Mouse (Mus musculus) kidney, embryonic 16.5 days (tissue): Measurements from ENCODE around the gene Zscan10. TPM values are rescaled to one million over a fixed set of nuclear protein-coding genes. Genes with fewer than 3 reads are reported as not detected.

Experiments
- ATAC-seq: fragments of 200-750 bp; cut with Nextera tagmentation; 2 replicates; pipeline ENCODE4 v1.8.0; 2017; ENCODE audit warnings: moderate TSS enrichment; ENCODE audit not compliant: low FRiP score, low TSS enrichment
- H3K27ac ChIP-seq: fragments of 300-500 bp; sonication (generic); 2 replicates; pipeline ENCODE4 v1.5.1; 2014; ENCODE audit warnings: low read length
- H3K27me3 ChIP-seq: fragments of 300-500 bp; sonication (generic); 2 replicates; pipeline ENCODE4 v1.6.1; 2014; ENCODE audit warnings: low read length, control low read depth, mixed read lengths; ENCODE audit not compliant: insufficient read depth
- H3K36me3 ChIP-seq: fragments of 300-500 bp; sonication (generic); 2 replicates; pipeline ENCODE4 v1.6.1; 2014; ENCODE audit warnings: low read length, control low read depth, mixed read lengths; ENCODE audit not compliant: insufficient read depth
- H3K4me1 ChIP-seq: fragments of 300-500 bp; sonication (generic); 2 replicates; pipeline ENCODE4 v1.6.1; 2014; ENCODE audit warnings: low read length, control low read depth, mixed read lengths; ENCODE audit not compliant: insufficient read depth
- H3K4me2 ChIP-seq: fragments of 300-500 bp; sonication (generic); replicated peaks from 2 replicates; pipeline ENCODE4 v1.6.1; 2014; ENCODE audit warnings: low read depth, low read length
- H3K4me3 ChIP-seq: fragments of 300-500 bp; sonication (generic); 2 replicates; pipeline ENCODE4 v1.5.1; 2014; ENCODE audit warnings: mild to moderate bottlenecking, low read length
- H3K9ac ChIP-seq: fragments of 300-500 bp; sonication (generic); replicated peaks from 2 replicates; pipeline ENCODE4 v1.6.1; 2014; ENCODE audit warnings: low read length
- H3K9me3 ChIP-seq: fragments of 300-500 bp; sonication (generic); 2 replicates; pipeline ENCODE4 v1.6.1; 2016; ENCODE audit warnings: low read length, control low read depth
- WGBS: fragments of 180-500 bp; shearing (Covaris S2); extraction: QIAGEN DNeasy Blood & Tissue Kit; methylation state at CpG from one replicate; pipeline ENCODE4 v1.1.7; 2014; 5-methylcytosine and 5-hydroxymethylcytosine counted together
- polyA plus RNA-seq: library from polyadenylated mRNA; unstranded; fragments of >200 nt; fragmentation: Nextera tagmentation; extraction: Ambion mirVana; gene quantifications from 2 replicates; pipeline ENCODE4 v1.2.1, GENCODE M21; 2015

The Zscan10 gene
- polyA plus RNA-seq: 0.26 TPM in 1 of 2 replicates, not detected in the other

DNA sequence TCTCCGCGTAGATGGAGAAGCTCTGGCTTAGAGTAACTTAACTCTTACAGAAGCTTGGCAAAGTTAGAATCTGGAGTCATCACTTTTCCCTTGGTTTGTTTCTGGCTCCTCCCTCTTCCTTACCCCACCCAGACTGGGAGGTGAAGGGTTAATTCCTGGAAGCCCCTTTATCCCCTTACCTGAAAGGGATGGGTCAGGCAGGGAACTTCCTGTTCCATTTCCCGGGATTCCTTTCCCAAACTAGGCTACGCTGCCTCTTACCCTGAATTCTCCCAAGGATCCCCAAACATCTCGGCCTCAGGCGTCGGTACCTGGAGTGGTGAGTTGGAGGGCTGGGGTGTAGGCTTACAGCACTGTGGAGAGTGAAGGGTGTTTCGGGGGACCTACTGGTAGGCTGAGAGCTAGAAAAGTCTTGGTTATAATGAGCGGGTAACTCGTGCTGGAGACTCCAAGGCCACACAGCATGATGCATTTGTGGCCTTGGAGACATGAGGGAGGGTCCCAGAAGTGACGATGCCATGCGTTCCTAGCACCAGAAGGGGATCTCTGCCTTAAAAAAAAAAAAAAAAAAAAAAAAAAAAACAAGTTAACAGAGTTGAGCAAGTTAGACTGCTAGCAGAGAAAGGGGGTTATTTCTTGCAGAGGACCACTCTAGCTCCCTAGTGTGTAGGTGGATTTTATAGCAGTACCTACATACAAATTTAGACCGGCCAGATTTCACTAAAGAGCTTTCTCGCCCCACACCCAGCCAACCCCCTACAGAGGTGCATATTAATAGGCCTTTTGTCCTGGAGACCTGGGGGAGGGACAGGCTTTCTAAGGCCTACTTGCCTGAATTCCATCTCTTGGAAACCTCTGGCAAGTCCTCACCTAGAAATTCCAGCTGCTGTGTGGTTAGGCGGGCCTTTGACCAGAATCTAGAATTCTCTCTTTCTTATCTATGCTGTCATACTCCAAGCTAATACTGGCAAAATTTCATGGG, at the start of gene Zscan10:
Zscan10 (plus strand) TSS at position 216 of the 982 bp plus-strand sequence.
- Histone ChIP-seq H3K9me3 (no peaks in the 10 kb centered on the region), H3K9ac (no peak within 1 kb of the TSS; the same call in 1 of the 2 replicates), H3K27ac (peak within 1 kb of the TSS; percentile 91), H3K27me3 (no peaks in the 10 kb centered on the region), H3K4me2 (peak within 1 kb of the TSS; percentile 77), H3K4me3 (no peak within 1 kb of the TSS), H3K4me1 (peaks cover 11% of the 10 kb centered on the region), H3K36me3 (no peaks in the 10 kb centered on the region)
- no peak for ATAC-seq
- 61% methylated on average over 15 of the region's 15 CpGs for WGBS

- WGBS: 0% methylated on average over 15 of the region's 15 CpGs
- Histone ChIP-seq H3K36me3 (0 out of 2 replicates have a peak, but pooled peaks cover under 1% of the 10 kb centered on the region), H3K4me2 (peak overlapping the region; percentile 72), H3K27me3 (no peaks in the 10 kb centered on the region), H3K9ac (peak overlapping the region; percentile 76), H3K9me3 (no peaks in the 10 kb centered on the region), H3K4me3 (peak overlapping the region; percentile 73), H3K27ac (peak overlapping the region; percentile 85), H3K4me1 (peaks cover 9% of the 10 kb centered on the region; the same call in 1 of the 2 replicates)
- 0 out of 2 replicates have a peak, but pooled peaks have one; percentile 9 for ATAC-seq
Observed at GRCm38 (mm10) chr17:23550856-23551255, 49.8 kb upstream of the Zscan10 start.

GRCm38 (mm10) chr17:23551416-23551815, 49.2 kb upstream of the Zscan10 start:
- no peak overlapping the region for H3K27ac ChIP-seq
- H3K9ac ChIP-seq: peak overlapping the region; percentile 76
- no peak for ATAC-seq
- no peaks in the 10 kb centered on the region for H3K27me3 ChIP-seq
- H3K4me3 ChIP-seq: peak overlapping the region; percentile 73
- H3K9me3 ChIP-seq: no peaks in the 10 kb centered on the region
- H3K4me1 ChIP-seq: peaks cover 9% of the 10 kb centered on the region; the same call in 1 of the 2 replicates
- H3K4me2 ChIP-seq: peak overlapping the region; percentile 72
- 0 out of 2 replicates have a peak, but pooled peaks cover 5% of the 10 kb centered on the region for H3K36me3 ChIP-seq

GRCm38 (mm10) chr17:23551963-23552362, 48.7 kb upstream of the Zscan10 start:
- no peak overlapping the region for H3K9ac ChIP-seq
- peaks cover 9% of the 10 kb centered on the region; the same call in 1 of the 2 replicates for H3K4me1 ChIP-seq
- no peak overlapping the region for H3K4me3 ChIP-seq
- WGBS: 58% methylated on average over 5 of the region's 5 CpGs
- H3K36me3 ChIP-seq: peaks cover 10% of the 10 kb centered on the region
- H3K27ac ChIP-seq: no peak overlapping the region
- no peak for ATAC-seq
- H3K4me2 ChIP-seq: no peak overlapping the region
- no peaks in the 10 kb centered on the region for H3K9me3 ChIP-seq
- no peaks in the 10 kb centered on the region for H3K27me3 ChIP-seq

GRCm38 (mm10) chr17:23552896-23553633, 47.6 kb upstream of the Zscan10 start:
- H3K27ac ChIP-seq: no peak overlapping the region
- 89% methylated on average over 8 of the region's 8 CpGs for WGBS
- ATAC-seq: no peak
- H3K27me3 ChIP-seq: no peaks in the 10 kb centered on the region
- peaks cover 9% of the 10 kb centered on the region; the same call in 1 of the 2 replicates for H3K4me1 ChIP-seq
- H3K4me3 ChIP-seq: no peak overlapping the region
- peaks cover 21% of the 10 kb centered on the region for H3K36me3 ChIP-seq
- H3K9ac ChIP-seq: no peak overlapping the region
- H3K9me3 ChIP-seq: no peaks in the 10 kb centered on the region
- no peak overlapping the region for H3K4me2 ChIP-seq

- Histone ChIP-seq H3K9ac (no peak overlapping the region), H3K36me3 (peaks cover 28% of the 10 kb centered on the region), H3K9me3 (no peaks in the 10 kb centered on the region), H3K27ac (no peak overlapping the region), H3K27me3 (no peaks in the 10 kb centered on the region), H3K4me3 (no peak overlapping the region), H3K4me1 (peaks cover 9% of the 10 kb centered on the region; the same call in 1 of the 2 replicates), H3K4me2 (no peak overlapping the region)
- 79% methylated on average over 1 of the region's 1 CpGs for WGBS
- ATAC-seq: no peak
Observed at GRCm38 (mm10) chr17:23553634-23554120, 47.0 kb upstream of the Zscan10 start.

- Histone ChIP-seq H3K36me3 (peaks cover 34% of the 10 kb centered on the region), H3K27me3 (no peaks in the 10 kb centered on the region), H3K27ac (no peak overlapping the region), H3K9me3 (no peaks in the 10 kb centered on the region), H3K4me1 (peaks cover 9% of the 10 kb centered on the region; the same call in 1 of the 2 replicates), H3K4me2 (no peak overlapping the region), H3K4me3 (no peak overlapping the region), H3K9ac (no peak overlapping the region)
- no peak for ATAC-seq
Observed at GRCm38 (mm10) chr17:23554321-23554720, 46.3 kb upstream of the Zscan10 start.

DNA sequence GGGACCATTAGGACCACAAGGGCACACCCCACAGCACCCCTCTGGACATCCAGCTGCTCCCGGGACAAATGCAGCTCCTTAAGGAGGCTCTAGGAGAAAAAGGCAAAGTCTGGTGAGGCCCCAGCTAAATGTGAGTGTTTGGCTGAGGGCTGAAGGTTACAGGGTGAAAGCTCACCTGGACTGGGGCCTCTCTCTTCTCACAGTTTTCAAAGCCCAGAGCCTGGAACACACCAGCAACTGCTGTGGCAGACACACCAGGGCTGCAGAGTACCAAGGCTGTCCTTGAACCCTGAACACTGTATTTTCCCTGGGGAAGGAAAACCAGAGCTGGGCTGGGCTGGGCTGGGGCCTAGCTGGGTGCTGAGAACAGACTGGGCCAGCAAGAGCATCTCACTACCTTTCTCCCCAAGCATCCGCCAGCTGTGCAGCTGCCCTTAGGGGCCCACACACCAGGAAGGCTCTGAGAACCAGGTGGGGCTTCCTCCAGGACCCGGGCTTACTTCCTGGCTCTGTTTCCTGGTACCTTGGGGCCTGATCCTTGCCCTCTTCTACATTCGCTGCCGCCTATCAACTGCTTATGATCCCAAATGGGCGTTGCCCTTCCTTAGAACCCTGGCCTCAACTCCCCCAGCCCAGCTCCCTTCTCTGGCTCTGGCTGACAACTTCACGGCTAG, 45.3 kb upstream of the Zscan10 start:
- Histone ChIP-seq H3K36me3 (peaks cover 43% of the 10 kb centered on the region), H3K9me3 (no peaks in the 10 kb centered on the region), H3K9ac (no peak overlapping the region), H3K4me3 (no peak overlapping the region), H3K27me3 (no peaks in the 10 kb centered on the region), H3K4me1 (peaks cover 9% of the 10 kb centered on the region; the same call in 1 of the 2 replicates), H3K27ac (no peak overlapping the region), H3K4me2 (no peak overlapping the region)
- WGBS: 67% methylated on average over 7 of the region's 7 CpGs
- ATAC-seq: no peak

DNA sequence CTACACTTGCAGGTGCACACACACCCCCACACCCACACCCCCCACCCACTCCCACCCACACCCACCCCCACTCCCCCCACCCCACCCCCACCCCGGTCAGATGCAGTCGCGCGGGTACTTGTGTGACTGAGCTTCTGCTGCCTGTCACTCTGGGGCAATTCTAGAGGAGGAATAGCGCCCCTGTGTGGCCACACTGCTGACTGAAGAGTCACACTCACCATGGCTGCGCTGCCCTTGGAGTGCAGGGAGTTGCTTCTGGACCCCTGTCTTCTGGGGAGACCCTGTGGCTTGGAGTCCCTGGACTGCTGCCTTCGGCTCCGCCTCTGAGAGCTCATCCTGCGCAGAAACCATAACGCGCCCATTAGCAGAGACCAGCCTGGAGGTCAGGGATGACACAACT, 40.9 kb upstream of the Zscan10 start:
- Histone ChIP-seq H3K27ac (no peak overlapping the region), H3K4me1 (peaks cover 11% of the 10 kb centered on the region), H3K27me3 (no peaks in the 10 kb centered on the region), H3K4me3 (no peak overlapping the region), H3K4me2 (no peak overlapping the region), H3K9ac (no peak overlapping the region), H3K9me3 (no peaks in the 10 kb centered on the region), H3K36me3 (peaks cover 52% of the 10 kb centered on the region)
- 65% methylated on average over 7 of the region's 11 CpGs for WGBS
- ATAC-seq: no peak
